8 mouse cellular contexts compared by ENCODE assay signal in genomic region chr19:8695330-8695729, GRCm38 (mm10). TPM values are rescaled to one million over a fixed set of nuclear protein-coding genes. Genes with fewer than 3 reads are reported as not detected.
DNase-seq lines count a peak whose midpoint lies in the region; ATAC-seq and TF ChIP-seq lines count a peak whose summit lies in the region.

No protein-coding gene starts in this region.

- peak; percentile 35 to 49 for DNase-seq in heart, adult 18-20 months
- DNase-seq in heart, postnatal 25 days (ENCODE audit: low spot score) = no peak
- peak; percentile 49 for DNase-seq in adipocyte (ENCODE audit: low spot score)
- no peak for DNase-seq in heart, postnatal 0 days (ENCODE audit: low spot score)
- peak; percentile 76 to 89 for DNase-seq in kidney, postnatal 36 days
- peak; percentile 28 for DNase-seq in retina, embryonic 14.5 days (ENCODE audit: low spot score)
- no peak for DNase-seq in frontal cortex, postnatal 14 days (ENCODE audit: low spot score in 2 of 2)
- no peak for DNase-seq in gastrocnemius, postnatal 4 days (ENCODE audit: low spot score in 2 of 2)

- no peaks in the 10 kb centered on the region for H3K27me3 ChIP-seq in heart, postnatal 0 days (ENCODE audit: control insufficient read depth, insufficient read depth, low read length)

- TF ChIP-seq EP300 in heart, postnatal 0 days (IDR thresholded peaks at IDR 0.05; ENCODE audit: low read depth) = no peak

- intact Hi-C loops in heart, postnatal 25 days (cut with DNase I) = no loop called here

- no peak overlapping the region for H3K27ac ChIP-seq in heart, postnatal 0 days (ENCODE audit: low read depth)

- no peaks in the 10 kb centered on the region for H3K36me3 ChIP-seq in heart, postnatal 0 days (replicated peaks; ENCODE audit: control insufficient read depth, insufficient read depth, low read length)

- no peaks in the 10 kb centered on the region for H3K9me3 ChIP-seq in heart, postnatal 0 days (replicated peaks; ENCODE audit: control insufficient read depth, low read length)

- peak; percentile 24 for TF ChIP-seq CTCF in heart, postnatal 0 days (IDR thresholded peaks at IDR 0.05; ENCODE audit: low read depth)

- no peak overlapping the region for H3K9ac ChIP-seq in heart, postnatal 0 days (replicated peaks; ENCODE audit: low read depth, low read length)

- 34% methylated on average over 6 of the region's 6 CpGs for WGBS in heart, postnatal 0 days

- peak; percentile 58; the same call in 1 of the 2 replicates for ATAC-seq in heart, postnatal 0 days (ENCODE audit: insufficient read depth, low read depth)

- no peak overlapping the region for H3K4me2 ChIP-seq in heart, postnatal 0 days (ENCODE audit: low read depth, low read length)

- no peaks in the 10 kb centered on the region for H3K4me1 ChIP-seq in heart, postnatal 0 days (ENCODE audit: control insufficient read depth, insufficient read depth)

- no peak overlapping the region for H3K4me3 ChIP-seq in heart, postnatal 0 days (ENCODE audit: low read depth, low read length)

RNA-seq across cellular contexts. Expression of gene Slc3a2, which starts 27.8 kb away (rescaled TPM):
- 10 to 100 TPM; 42.4 to 48.1 TPM for total RNA-seq in heart, adult 18-20 months (2021)
- total RNA-seq in heart, postnatal 25 days (2021) = 10 to 100 TPM; 36.1 to 38.0 TPM
- 38.3 and 66.4 TPM in 2 replicates for total RNA-seq in heart, postnatal 0 days (2014; rRNA removed; ENCODE audit: low replicate concordance)
- polyA plus RNA-seq in heart, postnatal 0 days (2015; fragmentation: Nextera tagmentation; extraction: Ambion mirVana) = 40.9 and 41.5 TPM in 2 replicates
- 10 to 100 TPM; 42.4 to 43.8 TPM for total RNA-seq in gastrocnemius, postnatal 4 days (2021)

RNA-seq across cellular contexts. Expression of gene Chrm1, which starts 31.7 kb away (rescaled TPM):
- under 1 TPM in 1 of 2 experiments, not detected in 1; 0.10 TPM for total RNA-seq in heart, adult 18-20 months (2021)
- not detected for total RNA-seq in heart, postnatal 25 days (2021)
- not detected in 2 replicates for total RNA-seq in heart, postnatal 0 days (2014; rRNA removed; ENCODE audit: low replicate concordance)
- polyA plus RNA-seq in heart, postnatal 0 days (2015; fragmentation: Nextera tagmentation; extraction: Ambion mirVana) = 0.05 TPM in 1 of 2 replicates, not detected in the other
- under 1 TPM; 0.05 to 0.10 TPM for total RNA-seq in gastrocnemius, postnatal 4 days (2021)

RNA-seq across cellular contexts. Expression of gene Wdr74, which starts 40.3 kb away (rescaled TPM):
- 10 to 100 TPM; 18.8 to 22.3 TPM for total RNA-seq in heart, adult 18-20 months (2021)
- 10 to 100 TPM; 17.9 to 18.9 TPM for total RNA-seq in heart, postnatal 25 days (2021)
- 40.8 and 45.8 TPM in 2 replicates for total RNA-seq in heart, postnatal 0 days (2014; rRNA removed; ENCODE audit: low replicate concordance)
- polyA plus RNA-seq in heart, postnatal 0 days (2015; fragmentation: Nextera tagmentation; extraction: Ambion mirVana) = 35.4 and 36.6 TPM in 2 replicates
- 10 to 100 TPM; 34.5 to 35.1 TPM for total RNA-seq in gastrocnemius, postnatal 4 days (2021)

RNA-seq across cellular contexts. Expression of gene 1700092M07Rik, which starts 45.2 kb away (rescaled TPM):
- total RNA-seq in heart, adult 18-20 months (2021) = under 1 TPM in 1 of 2 experiments, not detected in 1; 0.72 TPM
- not detected for total RNA-seq in heart, postnatal 25 days (2021)
- total RNA-seq in heart, postnatal 0 days (2014; rRNA removed; ENCODE audit: low replicate concordance) = not detected in 2 replicates
- 0.38 TPM in 1 of 2 replicates, not detected in the other for polyA plus RNA-seq in heart, postnatal 0 days (2015; fragmentation: Nextera tagmentation; extraction: Ambion mirVana)
- total RNA-seq in gastrocnemius, postnatal 4 days (2021) = 1 to 10 TPM in 1 of 2 experiments, not detected in 1; 2.5 TPM

RNA-seq across cellular contexts. Expression of gene Stx5a, which starts 45.9 kb away (rescaled TPM):
- 10 to 100 TPM; 21.3 to 27.1 TPM for total RNA-seq in heart, adult 18-20 months (2021)
- 10 to 100 TPM; 27.6 to 31.0 TPM for total RNA-seq in heart, postnatal 25 days (2021)
- 104 and 105 TPM in 2 replicates for total RNA-seq in heart, postnatal 0 days (2014; rRNA removed; ENCODE audit: low replicate concordance)
- polyA plus RNA-seq in heart, postnatal 0 days (2015; fragmentation: Nextera tagmentation; extraction: Ambion mirVana) = 57.0 and 63.6 TPM in 2 replicates
- total RNA-seq in gastrocnemius, postnatal 4 days (2021) = 10 to 100 TPM; 59.1 to 60.5 TPM

Comparison
In these comparisons a context has a peak if more than half of its experiments do, and no peak if none do; other contexts are left out.
1. DNase-seq: peak in heart, adult 18-20 months (2 of 2), adipocyte (single experiment), kidney, postnatal 36 days (2 of 2) and retina, embryonic 14.5 days (single experiment); none in heart, postnatal 25 days (single experiment), heart, postnatal 0 days (single experiment), frontal cortex, postnatal 14 days (0 of 2) and gastrocnemius, postnatal 4 days (0 of 2).